Mouse (Mus musculus): ENCODE measurements at regions not wholly inside any gene's neighbourhood (a gene's known extent, or its start where the extent isn't known, plus 50 kb on each side); places are given as distances from the start of the nearest gene placed in this dataset.

- no peak for TF ChIP-seq CTCF (IDR thresholded peaks at IDR 0.05)
- TF ChIP-seq POLR2A (IDR thresholded peaks at IDR 0.05; ENCODE audit: insufficient read depth, low read depth, low read length): no peak
Observed at GRCm38 (mm10) chr11:65360729-65361128, 90.9 kb upstream of the Myocd start.
